Mouse (Mus musculus): ENCODE data around the gene Serpinb6b.
"Not testable (repeated sequence)": the region's sequence is repeated elsewhere in the genome, so short reads cannot be mapped to it uniquely, and the experiment has no call there.

The Serpinb6b gene

GRCm38 (mm10) chr13:32964989-32965811 is at the start of gene Serpinb6b:
Serpinb6b (plus strand) TSS chr13:32965209.
- DNase-seq (ENCODE audit: low spot score) = peak; percentile 32

- DNase-seq (ENCODE audit: low spot score) = no peak
These were observed 42.4 kb upstream of the Serpinb6b start for GRCm38 (mm10) chr13:32922622-32923021.

- no peak for DNase-seq (ENCODE audit: low spot score)
These were observed 40.2 kb upstream of the Serpinb6b start for GRCm38 (mm10) chr13:32924578-32925360.

DNA sequence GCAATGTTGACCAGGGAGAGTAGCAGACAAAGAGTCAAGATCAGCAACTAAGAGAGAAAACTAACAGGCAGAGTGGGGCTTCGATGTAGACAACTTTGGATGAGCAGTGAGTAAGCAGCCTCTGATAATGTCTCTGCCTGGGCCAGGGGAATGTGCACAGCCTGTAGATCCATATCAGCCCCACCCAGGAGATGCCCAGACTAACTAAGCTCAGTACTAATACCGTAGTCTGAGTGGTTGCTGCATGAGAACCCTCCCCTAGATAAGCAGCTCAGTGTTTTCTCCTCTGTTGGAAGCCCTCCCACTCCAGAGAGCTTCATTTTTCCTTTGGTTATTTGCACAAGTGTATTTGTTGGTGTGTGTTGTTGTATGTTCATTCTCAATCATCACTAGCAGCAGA is 38.3 kb upstream of the Serpinb6b start:
- no peak for DNase-seq (ENCODE audit: low spot score)

DNA sequence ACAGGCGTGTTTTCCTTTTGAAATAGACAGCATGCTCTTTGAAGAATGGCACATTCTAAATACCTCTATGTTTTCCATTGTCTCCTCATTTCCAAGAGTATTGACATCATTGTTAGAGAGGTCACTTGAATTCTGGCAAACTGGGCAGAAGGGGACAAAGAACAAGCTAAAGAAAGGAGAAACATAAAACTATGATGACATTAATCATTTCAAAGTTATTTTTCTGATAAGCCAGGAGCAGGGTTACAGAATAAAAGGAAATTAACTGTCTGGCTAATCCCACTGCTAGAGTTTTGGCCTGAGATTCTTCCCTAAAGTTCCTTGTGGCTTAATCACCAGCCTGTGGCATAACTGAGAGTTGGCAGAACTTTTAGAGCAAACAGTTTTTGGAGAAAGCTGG is 37.8 kb upstream of the Serpinb6b start:
- DNase-seq (ENCODE audit: low spot score) = no peak

DNA sequence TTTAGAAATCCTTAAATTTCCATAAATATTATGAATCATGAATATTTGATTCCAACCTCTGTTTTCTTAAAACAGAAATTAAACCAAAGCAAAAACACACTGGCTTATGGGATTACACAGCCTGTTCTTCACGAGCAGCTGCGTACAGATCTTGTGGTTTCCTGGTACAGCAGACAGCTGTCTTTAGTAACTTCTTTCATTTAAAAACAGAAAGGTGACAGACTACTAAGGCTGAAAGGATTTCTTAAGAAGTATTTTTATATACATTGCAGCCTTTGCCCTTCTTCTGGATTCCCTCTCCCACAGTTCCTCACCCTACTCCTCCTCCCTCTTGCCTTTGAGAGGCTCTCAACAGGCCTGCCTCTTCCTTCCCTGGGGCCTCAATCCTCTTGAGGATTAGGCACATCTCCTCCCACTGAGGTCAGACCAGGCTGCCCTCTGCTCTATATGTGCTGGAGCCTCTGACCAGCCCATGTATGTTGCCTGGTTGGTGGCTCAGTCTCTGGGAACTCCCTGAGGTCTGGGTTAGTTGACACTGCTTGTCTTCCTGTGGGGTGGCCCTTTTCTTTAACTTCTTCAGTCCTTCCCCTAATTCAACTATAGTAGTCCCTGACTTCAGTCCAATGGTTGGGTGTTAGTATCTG is 35.8 kb upstream of the Serpinb6b start:
- no peak for DNase-seq (ENCODE audit: low spot score)

GRCm38 (mm10) chr13:32934706-32935381 is 30.2 kb upstream of the Serpinb6b start:
- DNase-seq (ENCODE audit: low spot score) = no peak

- not testable (repeated sequence) for DNase-seq (ENCODE audit: low spot score)
These were observed 26.7 kb upstream of the Serpinb6b start for GRCm38 (mm10) chr13:32938275-32938674.

DNA sequence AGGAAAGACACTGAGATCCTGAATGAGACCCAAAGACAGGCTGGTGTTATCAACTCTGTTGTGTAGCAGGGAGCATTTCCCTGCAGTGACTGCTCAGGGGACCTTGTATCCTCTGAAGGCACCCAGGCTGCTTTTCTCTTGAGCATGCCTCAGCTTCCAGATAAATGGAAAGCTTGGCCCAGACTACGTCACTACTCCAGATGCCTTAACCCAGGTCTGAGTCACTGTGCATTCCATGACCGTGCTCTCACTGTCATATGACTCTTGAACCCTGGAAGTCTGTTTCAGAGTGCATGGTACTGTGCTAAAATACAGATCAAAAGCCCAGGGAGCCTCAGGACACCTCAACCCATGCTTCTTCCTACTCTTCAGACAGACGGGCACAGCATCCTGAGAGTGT is 25.8 kb upstream of the Serpinb6b start:
- DNase-seq (ENCODE audit: low spot score) = not testable (repeated sequence)

DNA sequence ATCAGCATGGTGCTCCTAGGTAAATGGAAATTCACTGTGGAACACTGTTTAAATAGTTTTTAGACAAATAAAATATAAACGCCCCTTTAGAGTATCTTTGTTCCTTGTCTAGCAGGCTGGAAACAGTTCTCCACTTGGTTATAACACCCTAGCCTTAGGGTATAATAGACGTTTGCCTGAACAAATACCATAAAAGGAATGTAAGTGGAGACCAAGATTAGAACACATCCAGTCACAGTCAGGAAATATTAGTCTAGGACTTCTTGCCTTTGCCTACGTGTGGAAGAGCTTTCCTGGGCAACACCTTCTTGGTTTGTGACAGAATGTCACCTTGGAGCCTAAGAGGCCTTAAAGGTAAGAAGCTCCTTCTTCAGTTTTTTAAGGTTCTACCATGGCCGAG is 8.5 kb upstream of the Serpinb6b start:
- DNase-seq (ENCODE audit: low spot score) = no peak

- no peak for DNase-seq (ENCODE audit: low spot score)
These were observed 7.1 kb upstream of the Serpinb6b start for GRCm38 (mm10) chr13:32957917-32958316.

GRCm38 (mm10) chr13:32958521-32958920 is 6.5 kb upstream of the Serpinb6b start:
- DNase-seq (ENCODE audit: low spot score) = not testable (repeated sequence)

DNA sequence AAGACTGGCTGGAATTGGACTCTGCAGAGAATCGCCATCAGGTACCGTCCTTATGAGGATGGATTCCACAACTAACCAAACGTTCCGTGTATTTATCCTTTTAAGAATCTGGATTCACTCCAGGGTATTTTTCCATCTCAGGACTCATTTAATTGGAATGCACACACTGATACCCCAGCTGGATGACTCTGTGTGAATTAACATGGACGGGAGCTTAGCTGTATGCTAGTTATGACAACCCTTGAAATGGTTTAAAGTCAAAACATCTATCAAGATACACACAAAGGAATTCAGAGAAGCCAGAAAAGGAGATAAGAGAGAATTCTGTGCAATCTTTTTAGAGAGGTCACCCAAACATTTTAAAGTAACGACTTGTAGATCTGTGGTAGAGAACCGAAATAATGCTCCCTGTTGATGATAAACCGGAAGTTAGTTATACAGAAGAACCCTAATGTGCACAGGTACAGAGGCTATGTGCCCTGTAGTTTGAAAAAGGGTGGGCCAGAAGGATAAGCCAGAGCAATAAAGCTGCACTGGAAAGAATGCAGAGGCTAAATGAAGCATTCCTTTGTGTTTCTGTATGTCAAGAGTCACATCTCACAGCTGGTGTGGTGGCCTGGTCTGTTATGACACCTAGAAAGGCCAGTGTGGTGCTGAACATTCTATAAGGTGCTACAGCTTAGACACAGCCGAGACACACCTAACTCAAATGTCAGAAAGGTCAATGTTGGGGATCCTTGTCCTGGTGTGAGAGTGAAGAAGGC is 837 bp upstream of the Serpinb6b start:
- DNase-seq (ENCODE audit: low spot score) = no peak

- no peak for DNase-seq (ENCODE audit: low spot score)
These were observed 1.1 kb downstream of the Serpinb6b start for GRCm38 (mm10) chr13:32966116-32966515.

GRCm38 (mm10) chr13:32967233-32967632 is 2.2 kb downstream of the Serpinb6b start:
- DNase-seq (ENCODE audit: low spot score) = no peak

GRCm38 (mm10) chr13:32968353-32968984 is 3.5 kb downstream of the Serpinb6b start:
- no peak for DNase-seq (ENCODE audit: low spot score)

DNA sequence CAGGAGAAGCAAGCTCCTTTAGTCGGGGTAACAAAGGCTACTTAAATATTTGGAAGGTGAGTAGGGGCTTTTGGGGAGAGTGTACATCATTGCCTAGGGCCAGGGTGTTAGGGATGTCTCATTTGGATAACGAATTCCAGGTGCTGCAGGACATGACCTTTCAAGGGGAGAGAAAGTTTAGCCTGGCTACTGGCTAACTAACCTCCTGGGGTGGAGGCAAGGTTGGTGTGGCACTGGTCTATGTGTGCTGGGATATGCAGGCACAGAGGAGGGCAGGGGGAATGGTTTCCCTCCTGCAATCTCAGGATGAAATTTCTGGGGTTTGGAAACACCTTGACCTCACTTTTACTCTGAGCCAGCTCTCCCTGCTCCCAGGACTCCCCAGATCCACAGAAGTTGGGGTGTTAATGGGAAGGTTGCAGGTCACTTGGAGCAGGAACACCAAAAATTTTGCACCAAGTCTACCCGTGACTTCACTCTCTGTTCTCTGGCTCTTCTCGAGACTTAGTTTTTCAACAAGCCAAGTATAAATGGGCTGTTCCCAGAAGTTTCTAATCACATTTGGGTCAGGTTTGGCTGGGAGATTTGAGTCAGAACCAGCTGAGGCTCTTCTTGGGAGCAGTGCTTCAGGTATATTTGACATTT is 4.1 kb downstream of the Serpinb6b start:
- DNase-seq (ENCODE audit: low spot score) = no peak

DNA sequence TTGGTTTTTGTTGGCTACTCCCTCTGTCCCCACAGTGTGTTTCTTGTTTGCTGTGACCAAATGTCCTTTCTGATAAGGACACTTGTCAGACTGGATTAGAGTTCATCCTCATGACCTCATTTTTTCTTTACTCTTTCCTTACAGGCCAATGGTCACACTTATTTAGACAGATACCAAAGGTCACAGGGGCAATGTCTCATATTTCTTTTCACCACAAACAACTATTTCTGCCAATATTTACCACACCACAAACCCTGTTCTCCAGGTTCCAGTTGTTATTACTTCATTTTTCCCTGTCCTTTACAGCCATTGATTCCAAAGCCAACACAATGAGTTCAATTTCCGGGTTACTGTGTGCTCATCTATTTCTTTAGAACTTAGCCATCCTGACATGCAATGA is 4.6 kb downstream of the Serpinb6b start:
- DNase-seq (ENCODE audit: low spot score) = no peak

DNA sequence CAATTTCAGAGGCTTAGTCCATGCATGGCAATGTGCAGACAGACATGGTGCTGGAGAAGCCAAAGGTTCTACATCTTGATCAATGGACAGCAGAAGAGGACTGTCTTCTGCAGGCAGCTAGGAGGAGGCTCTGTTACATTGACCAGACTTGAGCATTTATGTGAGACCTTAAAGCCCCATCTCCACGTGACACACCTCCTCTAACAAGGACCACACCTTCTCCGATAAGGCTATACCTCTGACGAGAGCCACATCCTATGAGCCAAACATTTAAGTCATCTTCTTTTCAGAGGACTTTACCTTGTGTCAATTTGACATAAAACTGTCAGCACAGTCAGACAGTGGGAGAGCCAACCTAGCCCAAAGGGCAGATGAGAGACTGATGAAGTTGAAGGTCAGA is 5.8 kb downstream of the Serpinb6b start:
- no peak for DNase-seq (ENCODE audit: low spot score)

DNA sequence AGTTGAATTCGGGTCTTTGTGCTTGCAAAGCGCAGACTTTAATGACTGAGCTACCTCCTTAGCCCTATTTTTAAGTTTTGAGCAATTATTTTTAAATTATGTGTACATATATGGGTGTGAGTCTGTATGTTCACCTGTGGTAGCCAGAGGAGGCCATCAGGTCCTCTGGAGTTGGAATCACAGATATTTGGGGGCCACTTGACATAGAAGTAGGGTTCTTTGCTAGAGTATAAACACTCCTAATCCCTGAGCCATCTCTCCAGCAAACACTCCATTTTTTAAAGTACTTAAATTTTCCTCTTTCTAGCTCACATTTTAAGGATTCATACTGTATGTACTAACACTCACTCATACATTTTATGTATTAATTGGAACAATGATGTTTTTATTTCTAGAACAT is 9.3 kb downstream of the Serpinb6b start:
- DNase-seq (ENCODE audit: low spot score) = no peak
